Mouse (Mus musculus) liver, adult (tissue): ENCODE results near the gene Slc16a11.

Experiments
- GATA4 ChIP-seq: IDR thresholded peaks from 2 replicates; pipeline ENCODE4 v1.6.1; 2014; ENCODE audit warnings: mild to moderate bottlenecking, low read length; ENCODE audit not compliant: insufficient replicate concordance

Slc16a11 gene

DNA sequence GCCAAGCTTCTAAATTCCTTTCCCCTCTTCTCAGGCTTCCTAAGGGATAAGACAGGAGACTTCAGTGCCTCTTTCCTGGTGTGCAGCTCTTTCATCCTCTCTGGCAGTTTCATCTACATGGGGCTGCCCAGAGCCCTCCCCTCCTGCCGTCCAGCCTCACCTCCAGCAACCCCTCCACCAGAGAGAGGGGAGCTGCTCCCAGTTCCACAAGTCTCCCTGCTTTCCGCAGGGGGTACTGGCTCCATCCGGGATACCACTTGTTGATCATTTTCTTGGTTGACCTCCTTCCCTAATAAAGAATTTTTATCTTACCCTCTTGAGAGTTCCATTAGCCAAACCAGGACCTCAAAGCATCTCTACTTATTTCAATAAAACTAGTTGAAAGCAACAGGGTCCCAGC lies 3.6 kb downstream of the Slc16a11 start:
- no peak for TF ChIP-seq GATA4

DNA sequence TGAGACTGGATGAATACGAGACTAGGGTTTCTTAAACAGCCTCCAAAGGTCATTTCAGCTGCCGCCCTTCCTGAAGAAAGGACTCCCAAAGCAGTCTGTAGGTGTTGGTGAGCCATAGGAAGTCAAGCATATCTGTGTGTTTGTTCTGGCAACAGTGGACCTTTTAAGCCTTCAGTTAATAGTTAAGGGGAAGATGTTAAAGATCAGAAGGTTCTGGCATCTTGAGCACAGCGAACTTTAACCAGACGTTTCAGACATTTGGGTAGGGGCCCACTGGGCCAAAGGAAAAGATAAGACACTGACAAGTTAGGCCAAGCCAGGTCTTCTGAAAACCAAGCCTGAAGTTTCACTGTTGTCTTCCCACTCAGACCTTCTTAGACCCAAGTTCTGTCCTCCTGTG lies 5.5 kb downstream of the Slc16a11 start:
- TF ChIP-seq GATA4, result peak; percentile 17; the same call in 1 of the 2 replicates

DNA sequence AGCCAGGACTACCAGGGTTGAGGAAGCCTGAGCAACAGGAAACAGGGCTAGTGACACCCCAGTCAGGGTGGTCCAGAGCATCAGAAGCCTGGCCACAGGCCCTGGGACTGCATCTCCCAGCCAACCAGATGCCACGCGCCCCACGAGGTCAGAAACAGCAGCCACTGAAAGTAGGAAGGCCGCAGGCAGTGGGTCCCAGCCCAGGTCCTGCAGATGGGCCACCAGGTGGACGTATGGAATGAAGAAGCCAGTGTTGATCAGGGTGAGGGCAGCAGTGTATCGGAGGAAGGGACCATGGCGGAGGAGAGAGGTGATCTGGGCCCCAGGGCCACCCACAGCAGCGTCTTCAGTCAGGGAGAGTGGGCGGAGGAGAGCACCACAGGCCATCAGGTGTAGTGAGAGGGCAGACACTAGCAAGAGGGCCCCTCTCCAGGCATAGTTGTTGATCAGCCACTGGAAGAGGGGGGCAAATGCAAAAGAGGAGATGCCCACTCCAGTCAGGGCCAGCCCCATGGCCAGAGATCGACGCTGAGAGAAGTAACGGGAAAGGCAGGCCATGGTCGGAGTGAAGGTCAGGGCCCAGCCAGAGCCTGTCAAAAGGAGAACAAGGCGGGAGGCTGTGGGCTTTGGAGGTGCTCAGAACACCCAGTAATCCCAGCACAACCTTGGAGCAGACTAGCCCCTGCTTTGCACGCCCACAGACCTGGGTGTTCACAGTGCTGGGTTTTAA lies 6.4 kb downstream of the Slc16a11 start:
- TF ChIP-seq GATA4, result no peak

DNA sequence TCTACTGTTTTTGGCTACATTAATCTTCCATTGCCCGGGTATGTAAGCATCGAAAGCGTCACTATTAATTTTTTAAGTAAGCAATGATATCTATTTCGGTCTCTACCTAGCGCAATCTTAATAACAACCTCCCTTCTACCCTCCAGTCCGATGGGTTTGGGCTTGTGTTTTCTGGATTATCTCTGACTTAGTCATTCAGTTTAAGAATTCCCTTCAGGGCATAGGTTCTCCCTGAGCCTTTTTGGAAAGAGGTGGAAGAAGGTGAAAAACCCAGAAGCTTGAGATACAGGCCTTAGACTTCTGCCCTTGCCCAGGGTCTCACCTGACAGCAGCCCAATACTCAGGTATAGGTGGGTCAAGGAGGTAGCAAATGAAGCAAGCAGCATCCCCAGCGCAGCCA lies 7.3 kb downstream of the Slc16a11 start:
- no peak for TF ChIP-seq GATA4

DNA sequence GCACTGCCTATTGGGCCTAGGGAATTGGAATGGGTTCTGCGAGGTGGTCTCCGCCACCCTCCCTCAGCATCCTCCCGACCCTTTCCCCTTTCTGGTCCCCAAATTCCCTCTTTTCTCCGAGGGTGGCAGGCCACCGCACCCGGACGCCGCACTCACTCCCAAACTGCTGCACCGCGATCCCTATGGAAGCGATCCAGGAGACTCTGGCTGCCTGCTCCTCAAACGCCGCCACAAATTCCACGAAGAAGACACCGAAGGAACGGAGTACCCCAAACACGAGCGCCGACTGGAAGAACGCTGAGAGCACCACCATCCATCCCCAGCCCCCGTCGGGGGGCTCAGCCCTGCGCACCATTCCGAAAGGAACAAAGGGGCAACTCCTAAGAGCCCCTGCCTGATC lies 7.8 kb downstream of the Slc16a11 start:
- no peak for TF ChIP-seq GATA4

DNA sequence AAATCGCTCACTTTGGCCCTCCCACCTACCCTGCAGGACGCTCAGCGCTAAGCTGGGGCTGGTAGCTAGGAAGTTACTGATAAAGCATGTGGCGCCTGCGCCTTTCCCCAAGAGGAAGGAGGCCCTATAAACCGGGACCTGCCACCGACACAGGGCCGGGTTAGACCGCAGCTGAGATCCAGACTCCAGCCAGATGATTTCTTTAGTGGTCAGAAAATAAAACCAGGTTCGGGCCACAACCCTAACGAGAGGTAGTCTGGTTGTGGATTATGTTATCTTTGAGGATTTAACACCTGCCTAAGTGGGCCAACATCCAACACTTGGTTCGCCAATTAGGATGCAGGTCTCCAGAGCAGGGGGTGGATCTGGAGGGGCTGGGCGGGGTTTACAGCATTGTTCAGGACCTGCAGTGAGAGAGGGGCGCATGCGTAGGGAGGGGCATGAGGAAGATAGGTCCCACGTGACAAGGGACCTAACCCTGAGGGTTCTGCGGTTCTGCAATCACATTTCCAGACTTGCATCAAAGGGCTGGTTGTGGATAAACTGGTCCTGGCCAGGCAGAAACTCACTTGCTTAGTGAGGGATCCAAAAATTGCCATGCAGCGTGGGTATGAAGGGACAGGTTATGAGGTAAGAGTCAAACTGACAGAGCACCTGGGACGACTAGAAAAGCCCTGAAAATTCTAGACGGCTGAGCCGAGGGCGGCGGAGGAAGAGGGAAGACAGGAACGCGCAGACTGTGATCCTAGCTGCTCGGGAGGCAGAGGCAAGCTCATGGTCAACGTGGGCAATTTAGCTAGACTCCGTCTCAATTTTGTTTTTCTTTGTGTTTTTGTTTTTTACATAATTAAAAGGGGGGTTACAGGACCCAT lies 8.4 kb downstream of the Slc16a11 start, which contains the start of gene Slc16a13:
Gene Slc16a13, minus strand, starts transcription at position 334 of the 872 bp plus-strand sequence.
- peak; percentile 37; the same call in 1 of the 2 replicates for TF ChIP-seq GATA4

DNA sequence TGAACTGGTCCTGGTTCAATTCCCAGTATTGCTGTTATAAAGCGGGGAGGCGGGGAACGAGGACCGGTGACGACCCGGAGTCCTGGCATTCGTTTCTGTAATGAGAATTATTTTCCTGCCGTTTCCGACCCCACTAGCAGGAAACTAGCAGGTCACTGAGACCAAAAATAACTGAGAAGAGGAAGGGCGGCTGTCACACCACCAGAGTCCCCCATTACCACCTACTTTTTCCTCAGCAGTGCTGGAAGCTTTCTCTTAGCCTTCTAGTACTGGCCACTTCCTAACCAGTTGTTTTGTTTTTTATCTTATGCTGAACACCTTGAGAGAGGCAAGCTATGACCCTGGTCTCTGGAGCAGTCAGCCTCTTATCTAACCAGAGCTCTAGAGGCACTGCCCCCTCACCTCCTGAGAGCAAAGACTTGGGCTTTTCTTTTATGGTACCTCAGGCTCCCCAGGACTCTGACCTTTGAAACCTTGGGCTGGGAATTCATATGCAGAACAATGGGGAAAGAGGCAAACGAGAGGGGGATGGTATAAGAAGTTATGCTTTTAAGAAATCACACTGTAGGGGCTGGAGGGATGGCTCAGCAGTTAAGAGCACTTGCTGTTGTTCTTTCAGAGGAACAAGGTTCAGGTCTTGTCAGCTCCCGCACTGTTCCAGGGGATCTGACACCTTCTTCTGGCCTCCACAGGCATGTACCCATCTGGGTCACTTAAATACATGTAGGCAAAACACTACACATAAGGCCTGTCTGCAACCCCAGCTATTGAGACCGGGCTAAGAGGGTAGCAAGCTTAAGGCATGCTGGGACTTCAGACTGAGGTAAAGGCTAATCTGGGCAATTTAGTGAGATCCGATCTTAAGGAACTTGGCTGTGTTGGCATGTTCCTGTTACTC lies 9.3 kb downstream of the Slc16a11 start:
- no peak for TF ChIP-seq GATA4

DNA sequence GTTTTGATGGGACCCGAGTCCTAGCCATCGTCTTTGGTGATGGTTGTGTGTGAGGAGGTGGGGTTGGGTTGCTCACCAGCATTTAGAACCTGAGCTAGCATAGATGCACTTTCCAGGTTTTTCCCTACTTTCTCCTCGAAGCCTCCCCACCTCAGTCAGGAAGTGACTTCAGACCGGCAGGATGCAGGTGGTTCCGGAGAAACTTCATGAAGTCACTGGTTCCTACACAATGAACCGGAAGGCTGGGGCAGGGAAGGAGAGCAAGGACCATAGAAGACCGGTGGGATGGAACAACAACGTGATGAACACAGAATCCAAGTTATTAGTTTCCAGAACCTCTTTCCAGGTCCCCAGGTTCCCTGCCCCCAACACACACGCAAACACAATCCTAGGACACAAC lies 11.2 kb downstream of the Slc16a11 start:
- no peak for TF ChIP-seq GATA4

DNA sequence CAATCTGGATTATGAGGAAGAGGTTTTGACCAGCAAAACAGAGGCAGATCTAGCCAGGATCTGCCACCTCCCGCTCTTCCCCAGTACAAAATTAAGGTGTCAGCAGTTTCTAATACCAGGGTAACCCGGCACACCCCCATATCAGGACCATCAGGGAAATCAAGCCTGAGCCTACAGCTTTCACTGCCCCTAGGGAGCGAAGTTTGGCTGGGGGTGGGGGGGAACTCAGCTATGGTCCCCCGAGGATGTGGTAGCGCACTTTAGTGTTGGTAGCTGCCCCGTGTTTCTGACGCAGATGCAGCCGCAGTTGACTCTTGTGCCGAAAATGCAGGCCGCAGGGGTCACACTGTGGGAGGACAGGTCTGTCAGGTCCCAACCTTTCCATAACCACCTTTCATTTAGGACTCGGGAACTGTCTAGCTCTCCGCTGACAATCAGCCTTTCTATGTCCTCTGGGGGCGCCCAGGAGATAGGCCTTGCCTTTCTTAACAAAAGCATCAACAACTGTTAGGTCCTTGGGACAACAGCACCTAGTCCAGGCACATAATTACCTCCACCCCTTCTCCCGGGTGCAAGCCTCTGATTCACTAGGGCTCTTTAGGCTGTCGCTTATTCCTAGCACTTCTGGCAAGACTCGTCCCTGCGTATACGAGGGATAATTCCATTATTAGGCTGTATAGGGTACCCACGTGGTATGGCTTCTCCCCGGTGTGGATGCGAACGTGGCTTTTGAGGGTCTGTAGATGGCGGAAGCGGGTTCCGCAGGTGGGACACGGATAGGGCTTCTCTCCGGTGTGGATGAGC lies 13.4 kb downstream of the Slc16a11 start:
- no peak for TF ChIP-seq GATA4

DNA sequence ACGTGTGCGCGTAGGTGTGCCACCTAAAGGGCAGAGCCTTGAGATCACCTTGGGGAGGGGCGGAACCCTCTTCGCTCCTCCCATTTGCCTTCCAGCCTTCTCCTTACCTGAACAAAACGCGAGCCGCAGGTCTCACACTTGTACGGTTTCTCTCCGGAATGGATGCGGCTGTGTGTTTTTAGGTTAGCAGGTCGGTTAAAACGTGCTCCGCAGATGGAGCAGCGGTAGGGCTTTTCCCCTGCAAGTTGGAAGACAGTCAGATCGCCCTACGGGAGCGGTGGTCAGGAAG lies 14.0 kb downstream of the Slc16a11 start:
- no peak for TF ChIP-seq GATA4

DNA sequence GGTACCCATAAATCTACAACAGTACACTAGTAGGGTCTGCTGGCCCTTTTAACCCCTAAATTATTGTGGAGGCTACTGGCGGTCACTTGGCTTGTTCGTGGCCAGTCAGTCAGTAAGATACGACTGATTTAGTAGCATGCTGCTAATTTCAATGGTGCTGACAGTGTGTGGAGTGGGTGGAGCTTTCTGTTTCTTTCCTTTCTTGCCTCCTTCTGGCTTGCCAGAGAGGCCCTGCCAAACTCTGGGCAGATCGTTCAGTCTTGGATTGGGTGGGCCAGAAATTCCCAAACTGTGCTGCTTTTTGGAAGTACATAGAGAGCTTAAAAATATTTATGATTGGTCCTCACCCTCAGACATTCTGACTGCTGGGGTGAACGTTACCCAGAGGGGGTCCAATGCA lies 14.6 kb downstream of the Slc16a11 start:
- no peak for TF ChIP-seq GATA4

DNA sequence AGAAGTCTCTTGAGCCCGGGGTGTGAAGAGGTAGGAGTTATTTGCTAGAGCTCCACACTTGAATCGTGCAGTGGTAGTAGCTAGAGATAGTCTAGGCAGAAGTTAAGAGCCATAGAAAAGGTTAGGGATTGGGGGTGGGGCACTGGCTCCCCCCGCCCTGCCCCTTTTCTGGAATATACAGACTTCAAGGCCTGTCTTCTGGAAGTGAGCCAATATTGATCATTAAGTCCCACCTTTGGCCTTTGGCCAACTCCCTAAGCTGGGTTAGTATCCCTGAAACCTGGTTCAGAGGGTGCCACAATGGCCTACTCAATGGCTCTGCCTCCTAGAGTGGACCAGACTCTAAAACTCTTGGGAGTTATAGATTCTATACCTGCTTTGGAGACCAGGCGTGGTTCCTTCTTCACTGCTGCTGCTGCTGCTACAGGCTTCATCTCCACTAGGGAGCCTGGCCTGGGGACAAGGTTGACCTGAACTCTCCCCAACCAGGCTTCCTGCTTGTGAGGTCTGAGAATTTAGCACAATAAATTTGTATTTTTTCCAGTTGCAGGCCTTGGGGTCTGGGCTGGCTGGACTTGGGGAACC lies 15.2 kb downstream of the Slc16a11 start:
- no peak for TF ChIP-seq GATA4

DNA sequence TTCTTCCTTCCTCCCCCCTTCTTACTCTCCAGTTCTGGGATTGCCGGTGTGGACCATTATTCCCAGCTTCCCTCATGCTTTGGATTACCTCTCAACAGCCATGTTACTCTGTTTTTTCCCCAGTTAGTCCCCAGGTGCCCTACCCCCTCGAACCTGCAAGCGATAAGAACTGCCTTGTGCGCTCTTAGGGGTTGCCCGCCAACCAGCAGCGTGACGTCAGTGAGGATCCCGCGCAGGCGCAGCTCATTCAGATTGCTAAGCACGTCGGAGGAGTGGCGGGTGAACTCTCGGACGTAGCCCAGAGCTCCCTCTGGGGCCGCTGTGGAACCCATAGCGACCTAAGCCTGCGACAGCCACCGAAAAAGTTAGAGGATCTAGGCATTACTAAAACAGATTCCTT lies 16.3 kb downstream of the Slc16a11 start:
- peak; percentile 32; the same call in 1 of the 2 replicates for TF ChIP-seq GATA4
